Mouse (Mus musculus): ENCODE data around the gene Wdr4.

Gene Wdr4

GRCm38 (mm10) chr17:31535871-31536629 is 16.3 kb upstream of the Wdr4 start:
- in situ Hi-C loops (cut with MseI, MboI): no loop called here

GRCm38 (mm10) chr17:31535358-31535757 is 15.6 kb upstream of the Wdr4 start:
- in situ Hi-C loops (cut with MseI, MboI): no loop called here

DNA sequence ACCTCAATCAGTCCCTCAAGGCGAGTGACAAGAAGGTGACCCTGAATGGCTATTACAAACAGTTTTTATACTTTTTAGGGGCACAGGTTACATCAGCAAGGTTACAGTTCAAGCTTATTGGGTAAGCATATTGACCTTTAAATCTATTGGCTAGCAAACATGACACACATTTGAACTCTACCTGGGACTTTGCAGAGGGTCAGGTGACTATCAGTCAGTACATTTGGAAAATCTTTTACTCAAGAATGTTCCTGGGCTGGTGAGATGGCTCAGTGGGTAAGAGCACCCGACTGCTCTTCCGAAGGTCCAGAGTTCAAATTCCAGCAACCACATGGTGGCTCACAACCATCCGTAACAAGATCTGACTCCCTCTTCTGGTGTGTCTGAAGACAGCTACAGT is 12.6 kb upstream of the Wdr4 start:
- in situ Hi-C loops (cut with MseI, MboI): loop anchor here in 1 of 2 experiments (5.0 kb wide), 1 partner anchor 125 kb away; the partner anchor contains the start of gene U2af1

- in situ Hi-C loops (cut with MseI, MboI): loop anchor here in 1 of 2 experiments (5.0 kb wide), 1 partner anchor 126 kb away; the partner anchor contains the start of gene U2af1
Measured at GRCm38 (mm10) chr17:31531441-31532158, 11.8 kb upstream of the Wdr4 start.

GRCm38 (mm10) chr17:31529314-31529713 is 9.5 kb upstream of the Wdr4 start:
- in situ Hi-C loops (cut with MseI, MboI): loop anchor here in 1 of 2 experiments (10.0 kb wide), 1 partner anchor 125 kb away; the partner anchor contains the start of gene U2af1

GRCm38 (mm10) chr17:31525816-31526215 is 6.0 kb upstream of the Wdr4 start:
- in situ Hi-C loops (cut with MseI, MboI): loop anchor here in 1 of 2 experiments (10.0 kb wide), 1 partner anchor 129 kb away; the partner anchor contains the start of gene U2af1

DNA sequence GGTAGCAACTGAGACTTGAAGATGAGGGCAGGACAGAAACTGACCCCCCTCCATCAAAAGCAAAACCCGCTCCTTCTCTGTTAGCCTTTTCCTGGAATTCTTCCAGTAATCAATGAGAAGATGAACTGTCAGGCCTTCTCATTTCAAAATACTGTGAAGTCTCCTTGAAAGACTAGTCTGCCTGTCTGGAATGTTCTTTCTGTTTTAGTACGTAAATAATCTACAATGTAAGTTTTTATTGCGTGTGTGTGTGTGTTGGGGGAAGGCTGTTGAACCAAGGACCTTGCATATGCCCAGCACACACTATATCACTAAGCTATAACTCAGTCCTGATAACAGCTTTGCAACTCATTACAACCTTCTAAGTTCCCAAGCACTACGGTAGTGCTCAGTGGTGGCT is 5.3 kb upstream of the Wdr4 start:
- in situ Hi-C loops (cut with MseI, MboI): loop anchor here in 1 of 2 experiments (10.0 kb wide), 1 partner anchor 130 kb away; the partner anchor contains the start of gene U2af1

DNA sequence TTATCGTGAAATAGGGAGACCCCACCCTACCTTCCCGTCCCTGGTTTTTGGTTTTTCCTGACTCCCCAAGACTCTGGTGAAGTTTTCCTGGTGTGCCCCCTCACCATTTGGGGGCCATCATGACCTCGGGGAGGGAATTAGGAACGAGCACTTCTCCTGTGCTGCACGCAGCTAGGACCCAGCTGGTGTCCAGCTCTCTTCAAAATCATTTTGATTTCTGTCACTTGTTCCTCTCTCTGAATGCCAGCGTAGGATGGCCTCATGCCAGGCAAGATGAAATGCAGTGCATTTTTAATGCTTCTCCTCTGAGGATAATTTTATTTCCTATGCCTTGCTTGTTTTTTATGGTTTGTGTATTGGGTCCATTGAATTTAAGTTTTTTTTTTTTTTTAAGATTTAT is 2.2 kb upstream of the Wdr4 start:
- in situ Hi-C loops (cut with MseI, MboI): loop anchor here in 1 of 2 experiments (10.0 kb wide), 1 partner anchor 133 kb away; the partner anchor contains the start of gene U2af1

GRCm38 (mm10) chr17:31520895-31521294 is 1.1 kb upstream of the Wdr4 start:
- in situ Hi-C loops (cut with MseI, MboI): loop anchor here in 1 of 2 experiments (10.0 kb wide), 1 partner anchor 134 kb away; the partner anchor contains the start of gene U2af1

DNA sequence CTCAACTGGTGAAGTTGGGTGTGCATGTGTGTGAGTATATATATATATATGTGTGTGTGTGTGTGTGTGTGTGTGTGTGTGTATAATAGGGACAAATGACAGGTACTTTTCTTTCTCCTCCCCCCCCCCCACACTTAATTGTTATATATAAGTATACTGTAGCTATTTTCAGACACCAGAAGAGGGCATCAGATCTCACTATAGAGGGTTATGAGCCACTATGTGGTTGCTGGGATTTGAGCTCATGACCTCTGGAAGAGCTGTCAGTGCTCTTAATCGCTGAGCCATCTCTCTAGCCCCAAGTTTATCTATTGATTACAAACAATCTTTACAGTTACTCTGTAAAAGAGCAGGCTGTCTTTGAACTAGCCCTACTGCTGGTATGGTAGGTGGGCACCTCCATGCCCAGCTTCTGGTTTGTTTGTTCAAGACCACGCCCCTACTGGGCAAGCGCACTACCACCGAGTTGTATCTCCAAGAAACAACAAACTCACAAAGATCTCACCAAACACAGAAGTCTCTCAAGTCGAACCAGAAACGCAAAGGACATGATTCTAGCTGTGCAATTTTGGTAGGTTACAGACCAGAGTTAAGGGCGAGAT is 335 bp downstream of the Wdr4 start:
- in situ Hi-C loops (cut with MseI, MboI): no loop called here

DNA sequence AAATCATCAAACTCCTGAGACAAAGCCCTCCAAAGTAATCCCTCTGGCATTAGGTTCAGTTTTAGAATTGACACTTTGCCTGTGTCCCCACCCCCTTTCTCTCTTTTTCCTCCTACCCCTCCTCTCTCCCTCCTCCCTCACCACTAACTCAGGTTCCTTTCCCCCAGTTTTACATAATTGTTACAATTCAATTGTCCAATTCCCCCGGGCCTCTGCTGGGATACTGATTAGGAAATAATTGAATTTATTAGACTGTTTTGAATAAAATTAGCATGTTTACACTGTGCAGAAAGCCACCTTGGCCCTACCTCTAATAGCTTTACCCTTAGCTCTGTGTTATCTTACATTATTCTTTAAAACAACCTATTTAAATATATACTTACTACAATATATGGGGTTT is 5.1 kb downstream of the Wdr4 start:
- in situ Hi-C loops (cut with MseI, MboI): no loop called here

DNA sequence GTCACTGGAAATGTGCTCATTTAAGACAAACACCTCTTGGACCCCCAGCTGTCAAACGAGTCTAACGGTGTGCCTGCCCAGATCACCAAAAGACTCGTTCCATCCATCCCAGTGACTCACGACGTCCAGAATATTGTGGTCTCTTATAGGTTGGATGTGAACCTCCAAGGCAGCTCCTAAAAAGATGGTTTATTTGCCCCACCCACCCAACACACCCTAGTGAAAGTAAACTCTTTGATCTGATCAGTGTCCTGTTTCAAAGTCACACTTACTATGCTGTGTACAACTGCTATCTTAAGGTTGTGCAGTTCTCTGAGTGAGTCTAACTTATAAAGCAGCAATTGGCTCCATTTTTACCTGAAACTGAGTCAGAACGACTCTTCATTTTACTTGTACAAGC is 7.2 kb downstream of the Wdr4 start:
- in situ Hi-C loops (cut with MseI, MboI): no loop called here

GRCm38 (mm10) chr17:31511792-31512495 is 7.8 kb downstream of the Wdr4 start:
- in situ Hi-C loops (cut with MseI, MboI): no loop called here

DNA sequence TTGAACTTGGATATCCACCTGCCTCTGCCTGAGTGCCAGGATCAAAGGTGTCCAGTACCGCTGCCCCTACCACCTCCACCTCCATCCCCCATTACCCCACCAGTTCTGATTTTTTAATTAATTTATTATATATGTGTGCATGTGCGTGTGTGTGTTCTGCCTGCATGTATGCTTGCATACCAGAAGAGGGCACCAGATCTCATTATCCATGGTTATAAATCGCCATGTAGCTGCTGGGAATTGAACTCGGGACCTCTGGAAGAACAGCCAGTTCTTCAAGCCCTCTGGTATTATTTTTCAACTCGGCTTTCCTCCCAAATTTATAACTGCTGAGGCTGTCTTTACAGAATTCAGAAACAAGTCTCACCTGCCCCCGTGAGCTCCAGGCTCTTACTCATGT is 8.8 kb downstream of the Wdr4 start:
- in situ Hi-C loops (cut with MseI, MboI): no loop called here

DNA sequence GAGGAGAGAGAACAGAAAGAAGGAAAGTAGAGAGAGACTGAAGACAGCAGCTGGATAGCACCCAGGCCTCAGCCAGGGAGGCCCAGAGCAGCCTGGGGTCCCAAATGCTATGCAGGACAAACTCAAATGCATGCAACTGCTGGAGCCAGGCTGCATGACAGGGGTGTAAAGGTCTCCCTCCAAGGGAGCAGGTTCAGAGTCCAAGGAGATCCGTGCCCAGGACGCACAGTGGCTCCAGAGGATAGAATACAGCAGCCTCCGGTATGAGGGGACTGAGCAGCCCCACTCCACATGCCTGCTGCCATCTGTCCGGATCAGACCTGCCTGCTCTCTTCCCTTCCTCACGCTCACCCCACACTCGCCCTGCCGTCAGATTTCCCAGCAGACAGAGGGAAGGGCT is 13.5 kb downstream of the Wdr4 start:
- in situ Hi-C loops (cut with MseI, MboI): no loop called here

DNA sequence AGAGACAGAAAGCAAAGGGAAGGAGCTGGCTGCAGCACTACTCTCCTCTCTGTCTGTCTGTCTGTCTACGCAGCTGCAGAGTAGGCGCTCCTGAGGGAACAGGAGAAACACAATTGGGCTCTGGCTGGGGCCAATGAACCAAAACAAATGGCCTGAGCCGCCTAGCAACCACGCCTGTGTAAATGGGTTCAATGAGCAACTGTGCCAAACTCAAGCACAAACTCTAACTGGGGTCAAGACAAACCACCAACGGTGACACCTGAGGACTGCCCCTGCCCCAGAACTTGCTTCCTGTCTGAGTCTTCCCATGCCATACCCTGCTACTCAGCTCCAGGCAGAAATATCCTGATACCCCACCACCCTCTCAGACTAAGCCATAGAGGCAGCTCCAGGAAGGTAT is 14.8 kb downstream of the Wdr4 start:
- in situ Hi-C loops (cut with MseI, MboI): no loop called here

- in situ Hi-C loops (cut with MseI, MboI): no loop called here
Measured at GRCm38 (mm10) chr17:31503936-31504335, 15.8 kb downstream of the Wdr4 start.

DNA sequence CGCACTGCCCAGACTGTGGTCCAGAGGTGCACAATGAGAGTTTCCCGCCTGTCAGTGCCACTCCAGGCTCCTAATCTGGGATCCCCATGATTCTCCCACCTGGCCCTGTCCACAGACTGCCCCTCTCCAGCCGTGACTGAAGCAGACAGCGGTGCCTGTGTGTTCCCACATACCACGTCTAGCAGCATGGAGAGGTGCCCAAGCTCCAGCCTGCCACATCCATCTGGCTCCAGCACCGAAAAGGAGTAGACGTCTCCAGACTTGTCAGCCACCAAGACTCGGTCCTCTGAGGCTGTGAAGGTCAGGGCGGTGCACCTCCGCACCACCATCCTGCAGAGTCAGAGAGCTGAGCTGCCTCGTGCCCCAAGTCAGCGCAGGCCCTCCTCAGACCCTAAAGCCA is 16.4 kb downstream of the Wdr4 start:
- in situ Hi-C loops (cut with MseI, MboI): no loop called here

- in situ Hi-C loops (cut with MseI, MboI): no loop called here
Measured at GRCm38 (mm10) chr17:31502261-31502927, 17.4 kb downstream of the Wdr4 start.

- in situ Hi-C loops (cut with MseI, MboI): no loop called here
Measured at GRCm38 (mm10) chr17:31500908-31501307, 18.9 kb downstream of the Wdr4 start.

DNA sequence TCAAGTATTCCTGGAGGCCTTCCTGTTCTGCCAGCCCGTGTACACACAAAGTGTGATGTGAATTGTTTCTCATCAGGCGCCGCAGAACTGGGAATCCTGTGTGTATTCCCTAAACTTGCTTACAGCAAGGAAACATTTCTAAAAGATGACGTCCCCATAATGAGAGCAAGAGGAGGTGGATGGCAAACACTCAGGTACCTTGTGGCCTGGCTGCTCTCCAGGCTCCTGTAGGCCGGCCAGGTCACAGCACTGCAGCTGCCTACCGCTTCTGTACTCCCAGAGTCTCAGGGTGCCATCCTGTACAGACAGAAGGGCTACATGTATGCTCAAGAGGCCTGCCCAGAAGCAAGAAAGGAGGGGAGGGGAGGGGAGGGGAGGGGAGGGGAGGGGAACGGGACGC is 19.4 kb downstream of the Wdr4 start:
- in situ Hi-C loops (cut with MseI, MboI): no loop called here
